Mouse (Mus musculus) forebrain, embryonic 11.5 days (tissue): ENCODE measurements around the gene Sema4d. TPM values are rescaled to one million over a fixed set of nuclear protein-coding genes. Genes with fewer than 3 reads are reported as not detected.

Source experiments
- ATAC-seq: fragments of 200-750 bp; cut with Nextera tagmentation; replicated peaks from 2 replicates; pipeline ENCODE4 v1.8.0; 2017; ENCODE audit warnings: moderate TSS enrichment; ENCODE audit not compliant: low FRiP score
- DNase-seq: peaks from one replicate; pipeline ENCODE4 v3.0.0-alpha.2; 2017; ENCODE audit warnings: low spot score
- H3K27ac ChIP-seq: fragments of 300-500 bp; sonication (generic); 2 replicates; pipeline ENCODE4 v1.5.1; 2014; ENCODE audit warnings: low read depth, low read length
- H3K27me3 ChIP-seq: fragments of 300-500 bp; sonication (generic); 2 replicates; pipeline ENCODE4 v1.6.1; 2014; ENCODE audit warnings: mild to moderate bottlenecking, low read length, mixed read lengths; ENCODE audit not compliant: control insufficient read depth, insufficient read depth
- H3K36me3 ChIP-seq: fragments of 300-500 bp; sonication (generic); 2 replicates; pipeline ENCODE4 v1.6.1; 2014; ENCODE audit warnings: mild to moderate bottlenecking, low read length, moderate library complexity, mixed read lengths; ENCODE audit not compliant: control insufficient read depth, insufficient read depth
- H3K4me1 ChIP-seq: fragments of 300-500 bp; sonication (generic); replicated peaks from 2 replicates; pipeline ENCODE4 v1.6.1; 2014; ENCODE audit warnings: low read length, mixed read lengths; ENCODE audit not compliant: control insufficient read depth, insufficient read depth
- H3K4me2 ChIP-seq: fragments of 300-500 bp; sonication (generic); 2 replicates; pipeline ENCODE4 v1.6.1; 2014; ENCODE audit warnings: low read depth, mild to moderate bottlenecking, low read length, moderate library complexity, mixed read lengths; ENCODE audit not compliant: severe bottlenecking
- H3K4me3 ChIP-seq: fragments of 300-500 bp; sonication (generic); 2 replicates; pipeline ENCODE4 v1.5.1; 2014; ENCODE audit warnings: low read depth, low read length
- H3K9ac ChIP-seq: fragments of 300-500 bp; sonication (generic); 2 replicates; pipeline ENCODE4 v1.6.1; 2014; ENCODE audit warnings: low read length
- H3K9me3 ChIP-seq: fragments of 300-500 bp; sonication (generic); 2 replicates; pipeline ENCODE4 v1.6.1; 2016; ENCODE audit warnings: low read length, mixed read lengths; ENCODE audit not compliant: control insufficient read depth
- whole genome bisulfite sequencing: fragments of 180-500 bp; shearing (Covaris S2); extraction: QIAGEN DNeasy Blood & Tissue Kit; methylation state at CpG from one replicate; pipeline ENCODE4 v1.1.7; 2014; 5-methylcytosine and 5-hydroxymethylcytosine counted together
- polyA plus RNA-seq: library from polyadenylated mRNA; unstranded; fragments of >200 nt; fragmentation: Nextera tagmentation; extraction: Ambion mirVana; gene quantifications from 2 replicates; pipeline ENCODE4 v1.2.1, GENCODE M21; 2014

The Sema4d gene
- polyA plus RNA-seq, 1 experiment from 2014 or later = 8.4 TPM

DNA sequence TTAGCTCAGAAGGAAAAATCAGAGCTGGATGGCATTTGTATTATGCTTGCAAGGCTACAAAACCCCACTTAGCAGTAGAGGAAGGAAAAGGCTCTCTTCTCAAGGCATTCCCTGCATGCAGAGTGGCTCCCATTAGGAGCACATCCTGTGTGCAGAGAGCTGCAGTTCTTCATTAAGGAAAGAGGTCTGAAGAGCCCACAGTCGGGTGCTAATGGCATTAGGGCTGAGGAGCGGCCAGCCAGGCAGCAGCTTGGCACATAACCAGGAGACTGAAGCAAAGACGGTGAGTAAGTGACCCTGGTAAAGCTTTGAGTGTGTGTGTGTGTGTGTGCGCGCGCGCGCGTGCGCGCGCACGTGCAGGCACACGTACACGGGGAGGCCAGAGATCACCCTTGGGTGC is 12.7 kb upstream of the Sema4d start:
- ATAC-seq = no peak
- H3K4me1 ChIP-seq = 0 out of 2 replicates have a peak, but pooled peaks cover 2% of the 10 kb centered on the region
- no peak for DNase-seq
- no peak overlapping the region for H3K4me2 ChIP-seq
- H3K9ac ChIP-seq = no peak overlapping the region
- H3K4me3 ChIP-seq = no peak overlapping the region
- 89% methylated on average over 15 of the region's 15 CpGs for WGBS
- H3K27me3 ChIP-seq = no peaks in the 10 kb centered on the region
- H3K27ac ChIP-seq = no peak overlapping the region
- no peaks in the 10 kb centered on the region for H3K36me3 ChIP-seq
- no peaks in the 10 kb centered on the region for H3K9me3 ChIP-seq

DNA sequence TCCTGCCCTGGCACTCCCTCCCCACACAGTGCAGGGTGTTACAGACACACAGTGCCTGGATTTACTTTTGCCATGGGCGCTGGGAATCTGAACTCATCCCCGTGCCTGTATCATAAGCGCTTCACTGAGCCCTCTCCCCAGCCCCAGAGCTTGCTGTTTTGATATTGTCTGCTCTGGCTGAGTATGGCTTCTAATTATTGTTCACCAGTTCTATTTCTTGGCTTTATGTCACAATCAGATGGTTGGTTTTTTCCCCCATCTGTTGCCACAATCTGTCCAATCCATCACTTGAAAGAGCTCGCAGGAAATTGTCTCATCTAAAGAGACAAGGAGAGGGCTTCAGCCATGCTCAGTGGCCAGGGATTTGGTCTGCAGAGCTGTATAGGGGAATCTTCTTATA is 12.1 kb upstream of the Sema4d start:
- no peak for DNase-seq
- no peak overlapping the region for H3K27ac ChIP-seq
- no peaks in the 10 kb centered on the region for H3K9me3 ChIP-seq

DNA sequence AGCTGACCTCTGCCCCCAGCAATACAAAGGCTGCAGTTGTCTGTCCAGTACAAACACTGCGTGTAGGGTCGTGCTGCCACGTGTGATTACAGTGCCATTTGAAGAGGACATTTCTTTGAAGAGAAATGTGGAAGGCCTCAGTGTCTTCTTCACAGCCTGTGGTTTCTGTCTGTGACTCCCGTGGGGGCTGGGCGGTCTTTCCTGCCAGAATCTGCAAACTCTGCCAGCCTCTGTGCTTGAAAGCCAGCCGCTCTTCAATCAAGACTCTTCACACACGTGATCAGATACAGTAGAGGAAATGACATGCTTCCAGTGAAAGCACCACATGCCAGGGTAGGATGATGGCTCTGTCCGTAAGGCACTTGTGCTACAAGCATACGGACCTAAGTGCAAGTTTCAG is 7.4 kb upstream of the Sema4d start:
- no peak overlapping the region for H3K27ac ChIP-seq
- H3K4me2 ChIP-seq = no peak overlapping the region
- no peaks in the 10 kb centered on the region for H3K36me3 ChIP-seq
- ATAC-seq (no peak), DNase-seq (no peak)
- H3K4me3 ChIP-seq = no peak overlapping the region
- WGBS = 77% methylated on average over 9 of the region's 9 CpGs
- H3K9me3 ChIP-seq = no peaks in the 10 kb centered on the region
- no peak overlapping the region for H3K9ac ChIP-seq
- H3K27me3 ChIP-seq = no peaks in the 10 kb centered on the region
- H3K4me1 ChIP-seq = no peaks in the 10 kb centered on the region

More for the DNA sequence above, 12.1 kb upstream of the Sema4d start:
- H3K36me3 ChIP-seq = no peaks in the 10 kb centered on the region
- ATAC-seq = no peak
- H3K4me2 ChIP-seq = no peak overlapping the region
- H3K9ac ChIP-seq = no peak overlapping the region
- no peak overlapping the region for H3K4me3 ChIP-seq
- no peaks in the 10 kb centered on the region for H3K27me3 ChIP-seq
- H3K4me1 ChIP-seq = 0 out of 2 replicates have a peak, but pooled peaks cover 2% of the 10 kb centered on the region
- WGBS = 78% methylated on average over 4 of the region's 4 CpGs

DNA sequence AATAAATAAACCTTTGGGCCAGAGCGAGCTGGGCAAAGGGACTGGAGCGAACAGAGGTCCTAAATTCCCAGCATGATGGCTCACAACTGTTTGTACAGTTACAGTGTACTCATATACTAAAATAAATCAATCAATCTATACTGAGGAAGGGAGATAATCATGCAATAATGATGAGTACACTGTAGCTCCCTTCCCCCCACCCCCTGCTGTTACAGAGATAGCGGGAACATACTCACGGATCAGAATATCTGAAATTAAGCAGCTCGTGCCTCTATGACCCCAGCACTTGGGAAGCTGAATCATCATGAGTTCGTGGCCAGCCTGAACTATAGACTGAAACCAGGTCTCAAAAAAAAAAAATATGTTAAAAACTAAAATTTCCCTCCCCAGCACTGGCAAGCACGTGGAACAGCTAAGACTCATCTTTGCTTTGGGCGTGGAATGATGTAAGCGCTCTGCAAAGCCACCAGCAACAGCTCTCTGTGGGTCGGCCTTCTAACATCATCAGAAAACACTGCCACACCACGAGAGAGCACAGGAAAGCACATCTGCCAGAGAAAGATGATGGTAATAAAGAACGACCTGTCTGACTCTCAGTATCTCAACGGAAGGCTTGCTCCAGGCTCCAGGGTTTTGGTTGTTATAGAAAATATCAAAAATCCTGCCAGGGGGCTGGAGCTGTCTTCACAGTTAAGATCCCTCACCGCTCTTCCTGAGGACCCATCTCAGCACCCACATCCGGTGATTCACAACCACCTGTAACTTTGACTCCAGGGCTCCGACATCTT is 6.4 kb upstream of the Sema4d start:
- WGBS = 89% methylated on average over 16 of the region's 16 CpGs
- ATAC-seq = no peak
- no peak for DNase-seq

DNA sequence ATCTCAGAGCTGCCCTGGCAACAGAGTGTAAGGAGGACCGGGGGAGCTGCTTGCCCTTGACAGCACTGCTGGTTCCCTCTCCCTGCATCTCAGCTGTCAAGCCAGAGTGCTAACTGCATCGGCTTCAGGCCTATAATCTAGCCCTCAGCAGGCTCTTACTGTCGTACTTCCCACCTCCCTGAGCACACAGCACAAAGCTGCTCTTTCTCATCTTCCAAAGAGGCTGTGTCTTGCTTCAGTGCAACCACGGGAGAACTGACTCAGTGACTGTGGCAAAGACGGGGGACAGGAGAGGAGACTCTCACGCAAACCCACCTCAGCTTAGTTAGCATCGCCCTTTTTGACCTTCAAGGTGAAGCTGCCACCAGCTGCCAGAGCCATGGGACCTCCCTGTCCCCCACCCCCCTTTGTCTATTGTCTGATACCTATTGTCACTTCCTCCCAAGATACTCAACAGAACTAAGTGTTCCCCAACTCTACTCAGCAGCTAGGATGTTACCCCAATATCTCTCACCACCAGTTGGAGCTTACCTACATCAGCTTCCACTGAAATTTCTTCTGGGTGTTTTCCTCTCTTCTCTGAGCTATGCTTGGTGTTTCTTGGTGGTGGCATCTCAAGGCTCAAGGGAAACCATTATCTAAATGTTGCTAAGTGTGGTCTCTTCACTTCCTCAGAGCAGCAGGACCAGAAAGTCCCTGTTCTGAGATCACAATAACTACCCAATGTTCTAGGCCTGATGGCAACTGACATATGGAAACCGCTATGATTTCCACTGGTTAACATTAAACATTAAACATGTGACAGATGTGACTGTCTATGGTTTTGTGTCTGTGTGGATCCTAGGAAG is 4.6 kb upstream of the Sema4d start:
- H3K9ac ChIP-seq = no peak overlapping the region
- H3K4me1 ChIP-seq = no peaks in the 10 kb centered on the region
- H3K36me3 ChIP-seq = no peaks in the 10 kb centered on the region
- no peak overlapping the region for H3K4me3 ChIP-seq
- ATAC-seq (no peak), DNase-seq (no peak)
- H3K27ac ChIP-seq = no peak overlapping the region
- H3K27me3 ChIP-seq = no peaks in the 10 kb centered on the region
- 58% methylated on average over 8 of the region's 8 CpGs for WGBS
- H3K4me2 ChIP-seq = no peak overlapping the region
- H3K9me3 ChIP-seq = no peaks in the 10 kb centered on the region

More for the DNA sequence above, 6.4 kb upstream of the Sema4d start:
- Histone ChIP-seq H3K27ac (no peak overlapping the region), H3K4me1 (no peaks in the 10 kb centered on the region), H3K4me3 (no peak overlapping the region), H3K9ac (no peak overlapping the region), H3K4me2 (no peak overlapping the region), H3K36me3 (no peaks in the 10 kb centered on the region), H3K9me3 (no peaks in the 10 kb centered on the region), H3K27me3 (no peaks in the 10 kb centered on the region)

DNA sequence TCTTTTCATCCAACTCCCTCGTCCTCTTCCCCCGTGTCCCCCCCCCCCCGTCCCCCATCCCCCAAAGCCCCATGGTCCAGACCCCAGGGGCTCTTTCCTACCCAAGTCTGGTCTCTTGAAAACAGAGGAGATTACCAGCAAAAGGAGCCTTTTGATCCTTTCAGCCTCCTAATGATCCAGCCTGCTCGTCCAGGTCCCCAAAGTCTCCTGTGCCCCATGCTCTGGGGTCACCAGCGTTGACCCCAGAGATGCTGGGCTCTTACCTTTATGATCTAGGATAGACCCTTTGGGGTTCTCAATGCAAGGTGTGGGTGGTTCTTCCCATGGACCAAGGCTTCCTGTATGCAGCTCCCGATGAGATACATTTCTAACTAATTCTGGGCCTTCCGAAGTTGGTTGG is 401 bp upstream of the Sema4d start:
- WGBS = 41% methylated on average over 5 of the region's 7 CpGs
- Histone ChIP-seq H3K27ac (no peak overlapping the region), H3K36me3 (no peaks in the 10 kb centered on the region), H3K4me2 (peak overlapping the region; percentile 99; the same call in 1 of the 2 replicates), H3K4me1 (peaks cover 5% of the 10 kb centered on the region; the same call in 1 of the 2 replicates), H3K9ac (no peak overlapping the region), H3K9me3 (no peaks in the 10 kb centered on the region), H3K27me3 (peaks cover 4% of the 10 kb centered on the region; the same call in 1 of the 2 replicates), H3K4me3 (peak overlapping the region; percentile 78)
- DNase-seq = no peak
- peak; percentile 16; the same call in 1 of the 2 replicates for ATAC-seq

DNA sequence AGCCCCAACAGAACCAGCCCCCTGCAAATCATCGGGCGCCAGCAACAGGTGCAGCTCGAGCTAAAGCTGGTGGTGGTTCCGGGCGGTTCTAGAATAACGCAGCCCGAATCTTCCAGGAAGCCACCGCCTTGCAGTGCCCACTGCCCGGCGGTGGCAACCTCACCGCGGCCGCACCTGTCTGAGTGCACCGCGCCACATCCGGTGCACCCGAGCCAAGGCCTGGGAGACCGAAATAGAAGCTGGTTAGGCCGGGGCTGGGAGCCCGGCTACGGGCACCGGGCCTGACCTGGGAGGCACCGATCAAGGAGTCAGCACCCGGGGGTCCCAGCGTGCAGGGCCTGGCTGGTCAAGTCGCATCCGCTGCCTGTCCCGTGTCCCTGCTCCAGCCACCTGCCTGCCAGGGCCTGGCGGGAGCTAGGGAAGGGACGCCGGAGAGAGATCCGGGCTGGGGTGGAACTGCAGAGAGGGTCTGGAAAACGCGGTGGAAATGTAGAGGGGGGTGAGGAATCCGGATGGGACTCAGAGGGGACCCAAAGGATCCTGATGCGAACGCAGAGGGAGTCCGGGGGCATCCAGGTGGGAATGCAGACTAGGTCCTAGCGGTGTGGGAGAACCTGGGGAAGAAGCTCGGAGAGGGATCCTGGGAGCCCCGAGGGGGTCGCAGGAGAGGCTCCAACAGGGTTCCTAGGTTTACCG is 670 bp downstream of the Sema4d start:
- DNase-seq = peak; percentile 72
- H3K9ac ChIP-seq = peak overlapping the region; percentile 80
- no peaks in the 10 kb centered on the region for H3K9me3 ChIP-seq
- H3K27ac ChIP-seq = no peak overlapping the region
- peaks cover 4% of the 10 kb centered on the region; the same call in 1 of the 2 replicates for H3K27me3 ChIP-seq
- H3K4me3 ChIP-seq = peak overlapping the region; percentile 78
- peak overlapping the region; percentile 99 for H3K4me2 ChIP-seq
- no peaks in the 10 kb centered on the region for H3K36me3 ChIP-seq
- 1% methylated on average over 43 of the region's 43 CpGs for WGBS
- H3K4me1 ChIP-seq = peaks cover 5% of the 10 kb centered on the region; the same call in 1 of the 2 replicates
- ATAC-seq = peak; percentile 44

DNA sequence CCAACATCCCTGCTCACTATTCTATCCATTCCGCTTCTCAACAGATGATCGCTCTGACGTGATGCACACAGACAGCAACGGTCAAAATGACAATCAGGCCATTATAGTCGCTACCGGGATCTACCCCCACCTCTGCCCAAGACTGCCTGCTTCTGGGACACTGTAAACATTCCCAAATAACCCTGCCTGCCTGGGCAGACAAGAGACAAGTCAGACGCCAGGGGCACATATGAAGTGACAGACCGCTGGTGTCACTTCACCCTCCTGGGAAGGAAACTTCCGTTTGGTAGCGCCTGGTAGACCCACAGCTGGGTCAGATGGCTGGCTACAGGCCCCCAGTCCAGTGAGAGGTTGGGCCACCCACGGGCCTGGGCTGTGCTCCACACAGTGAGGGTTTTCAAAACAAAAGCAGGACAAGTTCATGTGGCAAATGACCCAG is 1.4 kb downstream of the Sema4d start:
- no peak for DNase-seq
- Histone ChIP-seq H3K27me3 (peaks cover 4% of the 10 kb centered on the region; the same call in 1 of the 2 replicates), H3K4me2 (peak overlapping the region; percentile 99), H3K27ac (no peak overlapping the region), H3K9ac (peak overlapping the region; percentile 0; the same call in 1 of the 2 replicates), H3K9me3 (no peaks in the 10 kb centered on the region), H3K4me1 (peaks cover 5% of the 10 kb centered on the region; the same call in 1 of the 2 replicates), H3K36me3 (no peaks in the 10 kb centered on the region), H3K4me3 (peak overlapping the region; percentile 78)
- 0 out of 2 replicates have a peak, but pooled peaks have one; percentile 9 for ATAC-seq
- 32% methylated on average over 11 of the region's 11 CpGs for WGBS
